Mouse (Mus musculus) fat pad, adult 2 months (tissue): Measurements from ENCODE around the gene Syt1.

Experiments
- DNase-seq: peaks from one replicate; pipeline ENCODE4 v3.0.0-alpha.2; 2011; ENCODE audit warnings: low read depth, low spot score; ENCODE audit errors: extremely low read depth

The Syt1 gene

GRCm38 (mm10) chr10:109010241-109011193 lies at the start of gene Syt1:
Gene Syt1 (minus strand): TSS chr10:109010982.
- no peak for DNase-seq

- no peak for DNase-seq
Observed at GRCm38 (mm10) chr10:109056500-109056899, 45.7 kb upstream of the Syt1 start.

GRCm38 (mm10) chr10:109047537-109047936 lies 36.8 kb upstream of the Syt1 start:
- DNase-seq: no peak

GRCm38 (mm10) chr10:109046988-109047387 lies 36.2 kb upstream of the Syt1 start:
- no peak for DNase-seq

- no peak for DNase-seq
Observed at GRCm38 (mm10) chr10:109011226-109012165, 714 bp upstream of the Syt1 start.

GRCm38 (mm10) chr10:109009831-109010230 lies 951 bp downstream of the Syt1 start:
- DNase-seq: no peak

GRCm38 (mm10) chr10:109008456-109008855 lies 2.3 kb downstream of the Syt1 start:
- DNase-seq: no peak

- DNase-seq: peak; percentile 10
Observed at GRCm38 (mm10) chr10:109003482-109003881, 7.3 kb downstream of the Syt1 start.

GRCm38 (mm10) chr10:108987250-108987649 lies 23.5 kb downstream of the Syt1 start:
- DNase-seq: no peak

- DNase-seq: peak; percentile 25
Observed at GRCm38 (mm10) chr10:108979660-108980059, 31.1 kb downstream of the Syt1 start.

- no peak for DNase-seq
Observed at GRCm38 (mm10) chr10:108954952-108955351, 55.8 kb downstream of the Syt1 start.

- no peak for DNase-seq
Observed at GRCm38 (mm10) chr10:108952182-108952581, 58.6 kb downstream of the Syt1 start.

- no peak for DNase-seq
Observed at GRCm38 (mm10) chr10:108936838-108937430, 73.8 kb downstream of the Syt1 start.

- no peak for DNase-seq
Observed at GRCm38 (mm10) chr10:108930299-108930698, 80.5 kb downstream of the Syt1 start.

GRCm38 (mm10) chr10:108929676-108930075 lies 81.1 kb downstream of the Syt1 start:
- no peak for DNase-seq

GRCm38 (mm10) chr10:108905264-108905663 lies 105.5 kb downstream of the Syt1 start:
- no peak for DNase-seq

- DNase-seq: no peak
Observed at GRCm38 (mm10) chr10:108904371-108904770, 106.4 kb downstream of the Syt1 start.

GRCm38 (mm10) chr10:108896529-108896928 lies 114.3 kb downstream of the Syt1 start:
- DNase-seq: no peak

GRCm38 (mm10) chr10:108893288-108893687 lies 117.5 kb downstream of the Syt1 start:
- DNase-seq: no peak

GRCm38 (mm10) chr10:108892441-108892840 lies 118.3 kb downstream of the Syt1 start:
- no peak for DNase-seq

GRCm38 (mm10) chr10:108889084-108889483 lies 121.7 kb downstream of the Syt1 start:
- no peak for DNase-seq
